ENCODE assay signal across 8 mouse cellular contexts in genomic region chr17:28930392-28931074, GRCm38 (mm10). TPM values are rescaled to one million over a fixed set of nuclear protein-coding genes. Genes with fewer than 3 reads are reported as not detected.
DNase-seq lines count a peak whose midpoint lies in the region; ATAC-seq lines count a peak whose summit lies in the region.

No protein-coding gene starts in this region.

- peak overlapping the region; percentile 64 for H3K4me2 ChIP-seq in liver, embryonic 11.5 days

- H3K9me3 ChIP-seq in liver, embryonic 11.5 days (ENCODE audit: control insufficient read depth, low read length) = no peaks in the 10 kb centered on the region

- ATAC-seq in liver, embryonic 11.5 days (replicated peaks; ENCODE audit: low FRiP score) = peak; percentile 83
- ATAC-seq in monocyte, adult 5-6 weeks (replicated peaks; ENCODE audit: insufficient number of reproducible peaks, low FRiP score, low TSS enrichment, poor library complexity, severe bottlenecking) = peak; percentile 51

- H3K4me1 ChIP-seq in liver, embryonic 11.5 days (replicated peaks; ENCODE audit: control insufficient read depth, insufficient read depth, low read length) = peaks cover 20% of the 10 kb centered on the region

- no peaks in the 10 kb centered on the region for H3K36me3 ChIP-seq in liver, embryonic 11.5 days (ENCODE audit: control insufficient read depth, insufficient read depth, low read length)

- H3K4me3 ChIP-seq in liver, embryonic 11.5 days (ENCODE audit: low read depth, low read length) = peak overlapping the region; percentile 23; the same call in 1 of the 2 replicates

- peak overlapping the region; percentile 77 for H3K9ac ChIP-seq in liver, embryonic 11.5 days (ENCODE audit: low read depth, low read length)

- H3K27ac ChIP-seq in liver, embryonic 11.5 days (ENCODE audit: low read depth, low read length) = peak overlapping the region; percentile 98

- H3K27me3 ChIP-seq in liver, embryonic 11.5 days (replicated peaks; ENCODE audit: control insufficient read depth, insufficient read depth, low read length) = no peaks in the 10 kb centered on the region

- DNase-seq in thymus, postnatal 0 days (ENCODE audit: low spot score) = peak; percentile 43
- no peak for DNase-seq in thymus, postnatal 36 days
- peak; percentile 62 for DNase-seq in embryo, embryonic 9.5 days (ENCODE audit: extremely low spot score)
- DNase-seq in heart, adult 11 months = peak; percentile 99
- DNase-seq in kidney, adult 11 months = peak; percentile 93
- DNase-seq in liver, embryonic 11.5 days (ENCODE audit: low spot score) = peak; percentile 73
- DNase-seq in testis, postnatal 14 days (ENCODE audit: low spot score) = peak; percentile 67

- WGBS in liver, embryonic 11.5 days = 19% methylated on average over 14 of the region's 14 CpGs

RNA-seq across cellular contexts. Expression of gene Pxt1, which starts 13.1 kb away (rescaled TPM):
- not detected in 2 replicates for polyA plus RNA-seq in thymus, postnatal 0 days (2015; fragmentation: Nextera tagmentation; extraction: Ambion mirVana)
- 0.30 and 0.92 TPM in 2 replicates for polyA plus RNA-seq in liver, embryonic 11.5 days (2014; fragmentation: Nextera tagmentation; extraction: Ambion mirVana)
- not detected in 3 replicates for total RNA-seq in monocyte, adult 5-6 weeks (2017)

RNA-seq across cellular contexts. Expression of gene 4930539E08Rik, which starts 15.4 kb away (rescaled TPM):
- 1.4 and 2.2 TPM in 2 replicates for polyA plus RNA-seq in thymus, postnatal 0 days (2015; fragmentation: Nextera tagmentation; extraction: Ambion mirVana)
- 0.08 and 0.48 TPM in 2 replicates for polyA plus RNA-seq in liver, embryonic 11.5 days (2014; fragmentation: Nextera tagmentation; extraction: Ambion mirVana)
- total RNA-seq in monocyte, adult 5-6 weeks (2017) = 0.38 to 0.78 TPM in 2 of 3 replicates, not detected in the other

RNA-seq across cellular contexts. Expression of gene Kctd20, which starts 21.2 kb away (rescaled TPM):
- 64.7 and 65.8 TPM in 2 replicates for polyA plus RNA-seq in thymus, postnatal 0 days (2015; fragmentation: Nextera tagmentation; extraction: Ambion mirVana)
- polyA plus RNA-seq in liver, embryonic 11.5 days (2014; fragmentation: Nextera tagmentation; extraction: Ambion mirVana) = 75.2 and 89.2 TPM in 2 replicates
- total RNA-seq in monocyte, adult 5-6 weeks (2017) = 67.0 to 103 TPM (median 95.1 TPM) in 3 replicates

Comparison
In these comparisons a context has a peak if more than half of its experiments do, and no peak if none do; other contexts are left out.
1. DNase-seq: peak in thymus, postnatal 0 days (single experiment), embryo, embryonic 9.5 days (single experiment), heart, adult 11 months (single experiment), kidney, adult 11 months (single experiment), liver, embryonic 11.5 days (single experiment) and testis, postnatal 14 days (single experiment); none in thymus, postnatal 36 days (0 of 2).